Mouse (Mus musculus): Measurements from ENCODE around the gene Spag5. TPM values are rescaled to one million over a fixed set of nuclear protein-coding genes. Genes with fewer than 3 reads are reported as not detected.

Gene Spag5
- polyA plus RNA-seq, 1 experiment from 2014 or later, result 63.0 TPM

DNA sequence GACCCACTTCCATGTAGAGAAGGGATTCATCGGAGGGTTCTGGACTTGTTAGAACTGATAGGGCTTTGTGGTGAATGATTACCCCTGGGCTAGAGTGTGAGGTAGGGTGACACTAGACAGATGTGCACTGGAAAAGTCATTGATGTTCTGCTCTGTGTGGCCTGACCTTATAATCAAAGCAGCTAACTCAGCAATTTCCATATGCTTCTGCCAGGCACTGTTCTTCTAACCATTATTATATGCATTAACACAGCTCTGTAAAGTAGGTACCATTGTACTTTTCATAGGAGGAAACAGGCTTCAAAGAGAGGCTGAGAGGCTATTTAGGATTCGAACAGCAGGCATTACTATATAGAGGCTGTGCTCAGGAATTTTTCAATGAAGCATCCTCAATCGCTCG is 25.9 kb downstream of the Spag5 start:
- H3K27ac ChIP-seq, result no peak overlapping the region
- no peak overlapping the region for H3K4me3 ChIP-seq (replicated peaks)
- H3K27me3 ChIP-seq, result no peaks in the 10 kb centered on the region
- no peak overlapping the region for H3K4me2 ChIP-seq
- 97% methylated on average over 4 of the region's 4 CpGs for WGBS
- no peaks in the 10 kb centered on the region for H3K9me3 ChIP-seq
- peaks cover 14% of the 10 kb centered on the region for H3K36me3 ChIP-seq (replicated peaks)
- H3K9ac ChIP-seq, result no peak overlapping the region
- no peak for ATAC-seq (ENCODE audit: low FRiP score)
- peaks cover 22% of the 10 kb centered on the region for H3K4me1 ChIP-seq

DNA sequence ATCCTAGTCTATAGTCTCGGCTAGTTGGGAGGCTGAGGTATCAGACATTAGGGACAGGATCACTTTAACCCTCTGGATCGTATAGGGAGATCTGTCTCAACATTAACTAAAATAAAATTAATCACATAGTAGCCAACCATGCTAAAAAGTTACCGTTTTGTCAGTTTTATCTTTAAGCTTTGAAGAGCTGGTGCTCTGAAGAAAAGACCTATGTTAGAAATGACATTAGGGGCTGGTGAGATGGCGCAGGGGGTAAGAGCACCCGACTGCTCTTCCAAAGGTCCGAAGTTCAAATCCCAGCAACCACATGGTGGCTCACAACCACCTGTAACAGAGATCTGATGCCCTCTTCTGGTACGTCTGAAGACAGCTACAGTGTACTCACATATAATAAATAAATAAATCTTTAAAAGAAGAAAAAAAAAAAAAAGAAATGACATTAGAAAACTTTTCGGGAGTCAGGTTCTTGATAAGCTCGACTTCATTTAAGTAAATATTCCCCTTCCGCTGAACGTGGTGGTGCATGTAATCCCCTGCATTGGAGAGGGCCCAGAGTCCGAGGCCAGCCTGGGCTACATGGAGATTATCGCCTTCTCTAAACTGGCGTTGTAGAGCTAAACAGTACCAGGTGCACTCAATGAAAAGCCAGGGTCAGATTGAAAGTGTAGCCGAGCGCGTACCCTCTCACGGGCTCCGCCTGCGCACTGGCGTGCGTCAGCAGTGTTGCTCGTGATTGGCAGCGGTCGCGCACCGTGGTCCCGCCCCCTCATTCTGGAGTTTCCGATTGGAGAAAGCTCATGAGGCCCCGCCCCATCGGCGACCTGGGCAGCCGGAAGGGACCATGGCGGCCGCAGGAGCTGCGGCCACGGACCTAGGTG is 26.5 kb downstream of the Spag5 start, which contains the start of gene Pigs:
Pigs (plus strand) TSS at position 782 of the 878 bp plus-strand sequence.
- Histone ChIP-seq H3K36me3 (replicated peaks) (peaks cover 13% of the 10 kb centered on the region), H3K4me2 (peak within 1 kb of the TSS; percentile 95), H3K9ac (peak within 1 kb of the TSS; percentile 86), H3K4me3 (replicated peaks) (peak within 1 kb of the TSS; percentile 87), H3K27me3 (no peaks in the 10 kb centered on the region), H3K27ac (no peak within 1 kb of the TSS), H3K9me3 (no peaks in the 10 kb centered on the region), H3K4me1 (peaks cover 16% of the 10 kb centered on the region)
- peak; percentile 97 for ATAC-seq (ENCODE audit: low FRiP score)
- 14% methylated on average over 37 of the region's 37 CpGs for WGBS

DNA sequence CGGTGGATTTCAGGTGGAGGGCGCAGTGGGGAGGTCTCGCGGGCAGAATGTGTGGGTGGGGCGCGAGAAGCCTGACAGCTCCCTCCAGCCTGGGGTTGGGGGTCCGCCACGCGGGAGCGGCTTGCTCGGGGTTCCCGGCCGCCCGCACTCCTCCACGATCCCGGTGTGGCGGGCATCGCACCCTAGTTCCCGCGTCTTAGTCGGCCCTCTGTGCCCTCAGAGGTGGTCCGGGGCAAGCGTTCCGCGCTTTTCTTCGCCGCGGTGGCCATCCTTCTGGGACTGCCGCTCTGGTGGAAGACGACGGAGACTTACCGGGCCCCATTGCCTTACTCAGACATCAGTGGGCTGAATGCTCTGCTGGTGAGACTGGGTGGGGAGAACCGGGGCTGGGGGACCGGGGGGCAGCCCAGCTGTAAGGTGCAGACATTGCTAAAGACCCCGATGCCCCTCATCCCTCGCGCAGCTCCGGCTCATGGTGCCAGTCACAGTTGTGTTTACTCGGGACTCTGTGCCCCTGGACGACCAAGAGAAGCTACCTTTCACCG is 27.3 kb downstream of the Spag5 start:
- peak; percentile 70 for ATAC-seq (ENCODE audit: low FRiP score)
- Histone ChIP-seq H3K4me1 (peaks cover 12% of the 10 kb centered on the region), H3K27me3 (no peaks in the 10 kb centered on the region), H3K27ac (no peak overlapping the region), H3K36me3 (replicated peaks) (peaks cover 20% of the 10 kb centered on the region), H3K4me3 (replicated peaks) (peak overlapping the region; percentile 87), H3K9ac (peak overlapping the region; percentile 86), H3K9me3 (no peaks in the 10 kb centered on the region), H3K4me2 (peak overlapping the region; percentile 95)
- WGBS, result under 1% methylated on average over 41 of the region's 41 CpGs

DNA sequence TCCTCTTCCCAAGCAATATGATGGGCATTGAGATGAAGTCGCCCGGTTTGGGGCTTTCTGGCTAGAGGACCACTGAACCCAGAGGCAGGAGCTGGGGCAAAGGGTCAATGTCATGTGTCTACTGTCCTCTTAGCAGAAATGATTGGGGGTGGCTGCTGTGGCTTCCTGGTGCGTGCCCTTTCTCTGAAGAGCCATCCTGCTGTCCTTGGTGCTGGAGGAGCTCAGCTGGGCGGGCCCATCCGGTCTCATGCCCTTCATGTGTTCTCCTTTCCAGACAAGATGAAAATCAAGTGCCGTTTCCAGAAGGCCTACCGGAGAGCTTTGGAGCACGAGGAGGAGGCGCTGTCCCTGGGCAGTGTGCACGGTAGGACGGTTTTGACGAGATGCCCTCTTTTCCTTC is 31.3 kb downstream of the Spag5 start:
- Histone ChIP-seq H3K4me3 (replicated peaks) (no peak overlapping the region), H3K27ac (no peak overlapping the region), H3K27me3 (no peaks in the 10 kb centered on the region), H3K36me3 (replicated peaks) (peaks cover 46% of the 10 kb centered on the region), H3K4me2 (no peak overlapping the region), H3K4me1 (peaks cover 12% of the 10 kb centered on the region), H3K9ac (no peak overlapping the region), H3K9me3 (no peaks in the 10 kb centered on the region)
- ATAC-seq (ENCODE audit: low FRiP score), result no peak
- 96% methylated on average over 12 of the region's 12 CpGs for WGBS

DNA sequence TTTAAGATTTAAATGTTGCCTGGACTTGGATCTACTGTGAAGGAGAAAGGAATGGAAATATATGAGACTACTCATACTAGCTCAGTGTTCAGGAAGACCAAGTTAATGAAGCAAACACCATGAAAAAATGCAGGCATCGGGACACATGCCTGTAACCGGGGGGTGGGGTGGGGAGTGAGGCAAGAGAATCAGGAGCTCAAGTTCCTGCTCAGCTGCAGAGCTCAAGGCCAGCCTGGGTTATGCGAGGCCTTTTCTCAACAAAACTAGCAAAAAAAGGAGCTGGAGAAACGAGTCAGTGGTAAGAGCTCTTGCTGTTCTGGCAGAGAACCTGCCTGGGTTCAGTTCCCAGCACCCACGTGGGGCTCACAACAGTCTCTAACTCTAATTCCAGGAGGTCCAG is 32.7 kb downstream of the Spag5 start:
- Histone ChIP-seq H3K9me3 (no peaks in the 10 kb centered on the region), H3K27me3 (no peaks in the 10 kb centered on the region), H3K4me3 (replicated peaks) (no peak overlapping the region), H3K4me2 (no peak overlapping the region), H3K36me3 (replicated peaks) (peaks cover 55% of the 10 kb centered on the region), H3K9ac (no peak overlapping the region), H3K27ac (no peak overlapping the region), H3K4me1 (peaks cover 8% of the 10 kb centered on the region)
- WGBS, result 93% methylated on average over 5 of the region's 5 CpGs
- no peak for ATAC-seq (ENCODE audit: low FRiP score)

DNA sequence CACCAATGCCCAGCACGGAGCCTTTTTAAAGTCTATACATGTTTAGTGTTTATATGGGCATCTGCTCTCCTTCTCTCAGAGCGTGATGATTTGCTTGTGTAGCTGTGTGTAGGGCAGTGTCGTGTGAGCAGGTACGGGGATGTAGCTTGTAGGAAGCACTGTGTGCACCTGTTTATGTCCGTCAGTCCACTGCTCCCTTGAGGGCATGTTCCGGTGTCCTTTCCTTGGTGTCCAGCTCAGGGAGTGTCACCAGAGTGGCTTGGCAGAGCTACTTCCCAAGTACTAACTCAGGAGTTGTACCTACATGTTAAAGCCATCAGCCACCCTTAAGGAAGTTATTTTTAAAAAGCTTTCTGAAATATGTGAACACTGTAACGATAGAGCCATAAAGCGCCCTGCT is 35.7 kb downstream of the Spag5 start:
- H3K27ac ChIP-seq, result no peak overlapping the region
- H3K27me3 ChIP-seq, result no peaks in the 10 kb centered on the region
- WGBS, result 97% methylated on average over 8 of the region's 8 CpGs
- ATAC-seq (ENCODE audit: low FRiP score), result no peak
- no peak overlapping the region for H3K4me2 ChIP-seq
- H3K9ac ChIP-seq, result no peak overlapping the region
- H3K36me3 ChIP-seq (replicated peaks), result peaks cover 80% of the 10 kb centered on the region
- H3K4me1 ChIP-seq, result no peaks in the 10 kb centered on the region
- no peaks in the 10 kb centered on the region for H3K9me3 ChIP-seq
- no peak overlapping the region for H3K4me3 ChIP-seq (replicated peaks)

DNA sequence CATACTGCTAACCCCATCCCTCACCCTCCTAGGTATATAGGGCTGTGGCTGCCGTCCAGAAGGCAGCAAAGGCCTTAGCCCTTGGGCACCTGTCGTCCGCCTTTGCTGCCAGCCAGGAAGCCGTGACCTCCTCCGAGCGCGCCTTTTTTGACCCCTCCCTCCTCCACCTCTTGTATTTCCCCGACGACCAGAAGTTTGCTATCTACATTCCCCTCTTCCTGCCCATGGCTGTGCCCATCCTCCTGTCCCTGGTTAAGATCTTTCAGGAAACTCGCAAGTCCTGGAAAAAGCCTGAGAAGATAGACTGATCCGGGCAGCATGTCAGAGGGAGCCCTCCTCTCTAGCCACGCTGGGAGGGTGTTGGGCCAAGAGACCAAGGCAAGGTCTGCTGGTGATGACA is 40.4 kb downstream of the Spag5 start:
- no peak for ATAC-seq (ENCODE audit: low FRiP score)
- Histone ChIP-seq H3K4me1 (peaks cover 33% of the 10 kb centered on the region), H3K4me2 (no peak overlapping the region), H3K27me3 (no peaks in the 10 kb centered on the region), H3K9ac (no peak overlapping the region), H3K4me3 (replicated peaks) (no peak overlapping the region), H3K36me3 (replicated peaks) (peaks cover 44% of the 10 kb centered on the region), H3K27ac (no peak overlapping the region), H3K9me3 (no peaks in the 10 kb centered on the region)
- WGBS, result 86% methylated on average over 12 of the region's 12 CpGs

DNA sequence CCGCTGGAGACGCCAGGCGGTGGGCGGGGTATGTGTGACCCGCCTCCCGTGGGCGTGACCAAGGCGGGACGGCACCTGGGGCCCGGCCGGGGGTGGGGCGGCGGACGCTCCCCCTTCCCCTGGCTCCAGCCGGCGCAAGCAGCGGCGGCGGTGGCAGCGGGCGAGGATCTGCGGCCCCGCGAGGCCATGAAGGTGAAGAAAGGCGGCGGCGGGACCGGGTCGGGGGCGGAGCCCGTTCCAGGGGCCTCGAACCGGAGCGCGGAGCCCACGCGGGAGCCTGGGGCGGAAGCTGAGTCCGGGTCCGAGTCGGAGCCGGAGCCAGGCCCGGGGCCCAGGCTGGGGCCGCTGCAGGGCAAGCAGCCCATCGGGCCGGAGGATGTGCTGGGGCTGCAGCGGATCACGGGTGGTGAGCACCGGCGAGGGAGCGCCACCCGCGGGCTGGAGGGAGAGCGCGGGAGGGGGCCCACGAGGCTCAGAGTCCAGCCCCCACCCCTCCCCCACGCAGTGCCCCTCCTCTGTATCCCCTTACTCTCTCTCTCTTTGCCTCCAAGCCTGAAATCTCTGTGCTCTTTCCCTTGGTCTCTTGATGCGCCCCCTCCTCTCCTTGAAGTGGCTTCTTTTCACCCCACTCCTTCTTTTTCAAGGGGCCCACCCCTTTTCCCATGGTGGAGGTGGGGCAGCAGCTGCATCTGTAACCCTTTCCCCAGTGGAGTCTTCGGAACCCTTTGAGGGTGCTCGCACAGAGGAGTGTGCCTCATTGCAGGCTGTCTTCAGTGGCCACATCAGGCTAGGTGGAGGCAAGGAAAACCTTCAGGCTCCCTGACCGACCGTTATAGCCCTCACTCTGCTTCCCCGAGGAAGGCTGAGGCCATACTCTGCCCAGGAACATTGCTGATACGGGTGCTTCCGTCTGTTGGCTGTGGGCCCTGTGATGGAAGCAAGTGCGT is 42.3 kb downstream of the Spag5 start, which contains the start of gene Unc119:
Unc119 (plus strand) TSS at position 102 of the 947 bp plus-strand sequence.
- ATAC-seq (ENCODE audit: low FRiP score), result peak; percentile 84
- peak within 1 kb of the TSS; percentile 96 for H3K9ac ChIP-seq
- peak within 1 kb of the TSS; percentile 76 for H3K4me2 ChIP-seq
- H3K4me3 ChIP-seq (replicated peaks), result peak within 1 kb of the TSS; percentile 88
- no peaks in the 10 kb centered on the region for H3K27me3 ChIP-seq
- peaks cover 38% of the 10 kb centered on the region for H3K4me1 ChIP-seq
- H3K36me3 ChIP-seq (replicated peaks), result peaks cover 36% of the 10 kb centered on the region
- no peaks in the 10 kb centered on the region for H3K9me3 ChIP-seq
- peak within 1 kb of the TSS; percentile 89 for H3K27ac ChIP-seq
- WGBS, result 2% methylated on average over 41 of the region's 66 CpGs

DNA sequence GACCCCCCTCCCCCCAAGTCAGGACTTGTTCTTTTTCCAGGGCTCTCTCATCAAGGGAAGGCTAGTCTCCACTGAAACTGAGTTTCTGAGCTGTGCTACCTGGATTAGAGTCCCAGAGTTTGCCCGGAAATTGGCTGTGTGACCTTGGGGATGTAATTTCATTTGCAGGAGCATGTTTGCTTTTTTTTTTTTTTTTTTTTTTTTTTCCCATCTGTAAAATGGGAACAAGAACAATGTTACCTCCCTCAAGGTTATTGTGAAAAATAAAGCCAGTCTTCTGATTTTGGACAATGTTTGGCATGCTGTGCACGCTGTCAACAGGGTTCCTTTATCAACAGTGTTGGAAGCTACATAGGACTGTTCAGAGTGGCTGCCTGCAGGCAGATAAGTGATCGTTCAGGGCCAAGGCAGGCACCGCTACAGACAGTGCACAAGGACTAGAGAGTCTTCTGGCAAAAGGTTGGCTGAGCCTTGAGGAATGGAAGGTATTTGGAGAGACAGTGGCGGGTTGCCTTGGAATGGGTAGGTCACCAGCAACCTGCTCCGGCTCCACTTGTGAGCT is 43.1 kb downstream of the Spag5 start:
- no peaks in the 10 kb centered on the region for H3K27me3 ChIP-seq
- peaks cover 40% of the 10 kb centered on the region for H3K4me1 ChIP-seq
- H3K36me3 ChIP-seq (replicated peaks), result peaks cover 33% of the 10 kb centered on the region
- peak overlapping the region; percentile 88 for H3K4me3 ChIP-seq (replicated peaks)
- no peaks in the 10 kb centered on the region for H3K9me3 ChIP-seq
- peak overlapping the region; percentile 76 for H3K4me2 ChIP-seq
- H3K27ac ChIP-seq, result peak overlapping the region; percentile 89
- 86% methylated on average over 6 of the region's 6 CpGs for WGBS
- no peak for ATAC-seq (ENCODE audit: low FRiP score)
- H3K9ac ChIP-seq, result peak overlapping the region; percentile 96

DNA sequence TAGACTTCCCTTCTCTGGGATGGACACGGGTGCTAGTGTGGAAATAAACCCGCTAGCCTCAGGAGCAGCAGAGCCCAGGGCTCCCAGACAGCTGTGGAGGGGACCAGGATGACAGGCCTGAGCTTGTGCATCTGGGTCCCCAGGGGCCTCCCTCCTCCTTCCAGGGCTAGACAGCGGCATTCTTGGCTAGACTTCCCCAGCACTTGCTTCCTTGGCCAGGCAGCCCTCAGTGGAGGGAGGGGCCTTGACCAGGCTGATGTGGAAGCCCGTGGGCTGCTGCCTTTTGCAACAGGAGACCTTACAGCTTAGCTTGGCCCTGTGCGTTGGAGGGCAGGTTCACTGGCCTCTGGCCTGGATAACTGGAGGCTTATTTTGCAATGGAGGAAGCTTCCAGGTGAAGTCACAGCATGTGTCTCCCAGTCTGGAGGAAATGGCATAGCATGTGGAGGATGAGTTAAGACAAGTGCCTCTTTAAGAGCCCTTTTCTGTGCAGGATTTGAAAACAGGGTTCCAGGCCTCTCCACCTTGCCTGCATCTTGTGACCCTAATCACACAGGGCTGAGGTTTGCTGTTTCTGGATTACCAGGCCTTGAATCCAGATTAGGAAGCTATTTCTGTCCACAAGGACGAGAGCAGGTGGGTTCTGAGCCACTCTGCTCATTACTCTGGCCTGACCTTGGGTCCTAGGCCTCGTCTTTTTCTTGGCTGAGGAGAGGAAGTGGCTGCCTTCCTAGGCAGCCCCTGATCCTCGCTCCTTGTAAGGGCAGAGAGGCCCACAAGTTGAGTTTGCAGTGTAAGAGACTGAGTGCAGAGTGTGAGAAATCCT is 43.8 kb downstream of the Spag5 start:
- H3K9me3 ChIP-seq, result no peaks in the 10 kb centered on the region
- H3K9ac ChIP-seq, result 0 out of 2 replicates have a peak overlapping the region, but pooled peaks have one; percentile 40
- ATAC-seq (ENCODE audit: low FRiP score), result no peak
- 66% methylated on average over 8 of the region's 8 CpGs for WGBS
- H3K27ac ChIP-seq, result peak overlapping the region; percentile 61; the same call in 1 of the 2 replicates
- H3K4me1 ChIP-seq, result peaks cover 41% of the 10 kb centered on the region
- H3K36me3 ChIP-seq (replicated peaks), result peaks cover 26% of the 10 kb centered on the region
- peak overlapping the region; percentile 8; the same call in 1 of the 2 replicates for H3K4me3 ChIP-seq (replicated peaks)
- H3K4me2 ChIP-seq, result peak overlapping the region; percentile 27
- H3K27me3 ChIP-seq, result no peaks in the 10 kb centered on the region

DNA sequence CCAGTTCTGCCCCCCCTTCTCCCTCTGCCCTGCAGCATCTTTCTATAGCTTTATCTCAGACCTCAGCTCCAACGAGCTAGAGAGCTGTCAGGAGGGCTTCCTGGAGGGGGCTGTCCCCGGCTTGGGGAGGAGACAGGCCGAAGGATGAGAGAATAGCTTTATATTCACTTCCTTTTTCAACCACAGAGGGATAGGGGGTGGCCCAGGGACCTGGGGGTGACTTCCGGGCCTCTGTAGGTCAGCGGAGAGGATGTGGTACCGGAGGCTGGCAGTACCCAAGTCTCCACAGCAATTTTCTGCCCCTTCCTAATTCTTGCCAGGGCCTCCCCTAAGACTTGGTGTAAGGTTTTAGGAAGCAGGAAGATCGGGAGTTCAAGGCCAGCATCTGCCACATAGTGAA is 44.5 kb downstream of the Spag5 start:
- Histone ChIP-seq H3K4me1 (peaks cover 41% of the 10 kb centered on the region), H3K27me3 (no peaks in the 10 kb centered on the region), H3K27ac (peak overlapping the region; percentile 16; the same call in 1 of the 2 replicates), H3K9me3 (no peaks in the 10 kb centered on the region), H3K9ac (0 out of 2 replicates have a peak overlapping the region, but pooled peaks have one; percentile 40), H3K4me3 (replicated peaks) (no peak overlapping the region), H3K4me2 (no peak overlapping the region), H3K36me3 (replicated peaks) (peaks cover 20% of the 10 kb centered on the region)
- 82% methylated on average over 7 of the region's 7 CpGs for WGBS
- ATAC-seq (ENCODE audit: low FRiP score), result no peak
